Mouse (Mus musculus) layer of hippocampus, adult 18-20 months (tissue): ENCODE measurements around the gene Cyp2d22. TPM values are rescaled to one million over a fixed set of nuclear protein-coding genes. Genes with fewer than 3 reads are reported as not detected.

ENCODE experiments used
- microRNA-seq, 2 experiments: library from miRNA; unstranded; fragments of <30 nt; microRNA quantifications; one replicate each; pipeline ENCODE4 v1.2.0; 2021
- total RNA-seq, 2 experiments: library from RNA; stranded (reverse); gene quantifications; 2 replicates each; pipeline ENCODE4 v1.2.3; 2021

The Cyp2d22 gene
- total RNA-seq, 2 experiments from 2014 or later: 57.5 to 64.1 TPM

Small RNA genes within 50 kb of the gene (microRNA-seq; reads per million reads assigned to microRNA genes)
- gene Gm25990: 0 reads per million in 2 experiments
- 0 reads per million in 2 experiments for gene Gm27331
- 0 reads per million in 2 experiments for gene Mir7684

Other genes starting within 250 kb of the Cyp2d22 start
- gene Srebf2, start 233.1 kb downstream of the Cyp2d22 start, total RNA-seq: 100 to 1,000 TPM; 175 to 189 TPM
- 1 to 10 TPM; 1.4 to 1.9 TPM for gene Shisa8, start 167.4 kb downstream of the Cyp2d22 start, total RNA-seq
- under 1 TPM; 0.47 to 0.76 TPM for gene Tnfrsf13c, start 155.9 kb downstream of the Cyp2d22 start, total RNA-seq
- 1 to 10 TPM; 2.5 to 3.1 TPM for gene Cenpm, start 135.5 kb downstream of the Cyp2d22 start, total RNA-seq
- gene 1500009C09Rik, start 127.9 kb downstream of the Cyp2d22 start, total RNA-seq: 100 to 1,000 TPM; 100 to 113 TPM
- gene Sept3, start 105.4 kb downstream of the Cyp2d22 start, total RNA-seq: 100 to 1,000 TPM; 609 to 650 TPM
- gene Wbp2nl, start 81.3 kb downstream of the Cyp2d22 start, total RNA-seq: not detected
- 10 to 100 TPM; 33.5 to 40.5 TPM for gene Naga, start 41.3 kb downstream of the Cyp2d22 start, total RNA-seq
- gene Pheta2, start 41.3 kb downstream of the Cyp2d22 start, total RNA-seq: under 1 TPM; 0.25 to 0.52 TPM
- gene Smdt1, start 41.3 kb downstream of the Cyp2d22 start, total RNA-seq: 100 to 1,000 TPM; 149 to 152 TPM
- gene Ndufa6, start 25.9 kb downstream of the Cyp2d22 start, total RNA-seq: 100 to 1,000 TPM; 206 to 215 TPM
- under 1 TPM in 1 of 2 experiments, not detected in 1; 0.41 TPM for gene Cyp2d11, start 13.8 kb upstream of the Cyp2d22 start, total RNA-seq
- gene Cyp2d10, start 26.9 kb upstream of the Cyp2d22 start, total RNA-seq: under 1 TPM in 1 of 2 experiments, not detected in 1; 0.81 TPM
- gene Cyp2d9, start 53.2 kb upstream of the Cyp2d22 start, total RNA-seq: not detected
- gene Cyp2d12, start 174.8 kb upstream of the Cyp2d22 start, total RNA-seq: not detected
- not detected for gene Cyp2d34, start 240.7 kb upstream of the Cyp2d22 start, total RNA-seq